Comparison of ENCODE assay signal across 11 mouse cellular contexts in genomic region chr9:30833836-30834564, GRCm38 (mm10).
A peak's percentile ranks its signal among the peaks of the same experiment; 100 is the strongest.
DNase-seq lines count a peak whose midpoint lies in the region; ATAC-seq lines count a peak whose summit lies in the region.
"Had no signal": no experiment of that assay in that cellular context is flagged by ENCODE, and none has a peak within 500 bp of the region (broad histone marks: within the 10 kb centered on the region; RNA-seq: fewer than 3 reads in every experiment).

No protein-coding gene starts in this region.

- H3K4me3 ChIP-seq in embryonic facial prominence, embryonic 13.5 days, result no peak overlapping the region
- H3K4me3 ChIP-seq: stomach, embryonic 15.5 days had no signal

- no peaks in the 10 kb centered on the region for H3K9me3 ChIP-seq in embryonic facial prominence, embryonic 13.5 days
- H3K9me3 ChIP-seq: stomach, embryonic 15.5 days had no signal

- peak; percentile 53 for ATAC-seq in embryonic facial prominence, embryonic 13.5 days (ENCODE audit: insufficient number of reproducible peaks, insufficient read depth, low FRiP score, low TSS enrichment, low read depth)
- ATAC-seq: forebrain, embryonic 16.5 days had no signal

- WGBS in embryonic facial prominence, embryonic 13.5 days, result 56% methylated on average over 15 of the region's 15 CpGs

- H3K4me1 ChIP-seq in embryonic facial prominence, embryonic 13.5 days, result peaks cover 17% of the 10 kb centered on the region

- no peaks in the 10 kb centered on the region for H3K36me3 ChIP-seq in embryonic facial prominence, embryonic 13.5 days
- H3K36me3 ChIP-seq: stomach, embryonic 15.5 days had no signal

- no peaks in the 10 kb centered on the region for H3K27me3 ChIP-seq in embryonic facial prominence, embryonic 13.5 days

- peak; percentile 23 for DNase-seq in kidney, postnatal 14 days
- DNase-seq in kidney, postnatal 36 days, result no peak
- peak; percentile 40 to 57 for DNase-seq in kidney, postnatal 4 days
- peak; percentile 43 for DNase-seq in lung, postnatal 25 days (ENCODE audit: low spot score)
- no peak for DNase-seq in adrenal gland, adult (ENCODE audit: inconsistent age in 2 of 2, low spot score in 1 of 2)
- DNase-seq in heart, postnatal 10 days, result no peak
- DNase-seq: cerebellum, postnatal 36 days; gastrocnemius, postnatal 36 days had no signal

- H3K27ac ChIP-seq in embryonic facial prominence, embryonic 13.5 days, result peak overlapping the region; percentile 91
- H3K27ac ChIP-seq: stomach, embryonic 15.5 days had no signal

- intact Hi-C loops in heart, postnatal 10 days (cut with DNase I), result no loop called here

- H3K4me2 ChIP-seq in embryonic facial prominence, embryonic 13.5 days, result peak overlapping the region; percentile 10; the same call in 1 of the 2 replicates
- H3K4me2 ChIP-seq: stomach, embryonic 15.5 days had no signal

- H3K9ac ChIP-seq in embryonic facial prominence, embryonic 13.5 days, result no peak overlapping the region
- H3K9ac ChIP-seq: stomach, embryonic 15.5 days had no signal

Comparison
In these comparisons a context has a peak if more than half of its experiments do, and no peak if none do; other contexts are left out.
1. DNase-seq: peak in kidney, postnatal 14 days (single experiment), kidney, postnatal 4 days (2 of 2) and lung, postnatal 25 days (single experiment); none in kidney, postnatal 36 days (0 of 2), adrenal gland, adult (0 of 2) and heart, postnatal 10 days (0 of 2).